In the genomic region with DNA sequence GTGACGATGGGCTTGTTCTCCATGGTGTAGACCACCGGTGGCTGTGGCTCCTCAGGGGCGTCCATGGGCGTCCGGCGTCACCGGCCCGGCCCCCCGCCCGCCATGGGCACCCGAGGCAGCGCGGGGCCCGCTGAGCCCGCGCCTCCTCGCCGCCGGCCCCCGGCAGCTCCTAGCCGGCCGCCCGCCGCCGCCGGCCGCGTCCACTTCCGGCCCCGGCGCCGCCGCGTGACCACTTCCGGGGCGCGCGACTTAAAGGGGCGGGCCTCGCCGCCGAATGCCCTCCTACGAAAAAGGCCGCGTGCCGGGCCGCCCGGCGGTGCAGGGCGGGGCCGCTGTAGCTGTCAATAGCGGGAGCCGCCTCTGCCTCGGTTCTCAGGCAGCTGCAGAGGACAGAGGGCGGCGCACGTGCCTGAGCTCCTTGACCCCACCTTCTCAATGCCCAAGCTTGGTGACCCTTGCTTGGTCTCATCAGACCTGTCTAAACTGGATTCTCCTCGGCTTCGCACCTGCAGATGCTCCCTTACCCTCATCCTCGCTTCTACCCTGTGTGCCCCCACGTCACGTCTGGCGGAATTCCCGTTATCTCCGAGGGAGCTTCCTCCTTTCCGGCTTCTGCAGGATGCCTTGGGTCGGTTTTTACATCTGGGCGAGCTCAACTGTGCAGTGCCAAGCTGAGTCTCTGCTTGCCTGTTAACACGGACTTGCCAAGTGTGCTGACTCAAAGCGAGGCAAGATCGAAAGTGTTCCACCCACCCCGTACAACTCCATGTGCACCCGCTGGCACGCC, we compare ENCODE assay signal across 1 mouse cellular context.
TF ChIP-seq lines count a peak whose summit lies in the region.

A gene (minus strand): TSS at position 204 of the 787 bp plus-strand sequence.

TF ChIP-seq in CH12.LX, 34 proteins besides CTCF, POLR2A, EP300 and RAD21 (continued from another document):
- peak; percentile 74 for TF ChIP-seq HCFC1 (IDR thresholded peaks at IDR 0.05; ENCODE audit: low read depth, low read length)
- no peak for TF ChIP-seq TBP (conservative IDR thresholded peaks at IDR 0.05; ENCODE audit: low read depth, low read length)
- TF ChIP-seq MAZ (IDR thresholded peaks at IDR 0.05; ENCODE audit: low read depth, low read length): no peak
- TF ChIP-seq MEF2A (IDR thresholded peaks at IDR 0.05; ENCODE audit: borderline replicate concordance, low read depth, low read length): peak; percentile 26; the same call in 1 of the 2 replicates
- TF ChIP-seq POLR2AphosphoS2 (IDR thresholded peaks at IDR 0.05; ENCODE audit: low read depth, low read length): no peak
- peak; percentile 19; the same call in 1 of the 2 replicates for TF ChIP-seq ETS1 (conservative IDR thresholded peaks at IDR 0.05; ENCODE audit: low read depth, low read length)
- TF ChIP-seq NELFE (IDR thresholded peaks at IDR 0.05; ENCODE audit: low read depth, low read length): peak; percentile 67
- peak; percentile 67; the same call in 1 of the 2 replicates for TF ChIP-seq MAX (IDR thresholded peaks at IDR 0.05; ENCODE audit: low read length)
- TF ChIP-seq MAFK (IDR thresholded peaks at IDR 0.05; ENCODE audit: insufficient replicate concordance, low read length): peak; percentile 38; the same call in 1 of the 2 replicates
- TF ChIP-seq MYC (IDR thresholded peaks at IDR 0.05; ENCODE audit: low read depth, low read length): peak; percentile 62; the same call in 1 of the 2 replicates
- no peak for TF ChIP-seq JUND (conservative IDR thresholded peaks at IDR 0.05; ENCODE audit: low read depth, low read length)
- peak; percentile 56; the same call in 1 of the 2 replicates for TF ChIP-seq TCF12 (IDR thresholded peaks at IDR 0.05; ENCODE audit: low read depth, low read length)
- peak; percentile 76 for TF ChIP-seq SIN3A (IDR thresholded peaks at IDR 0.05; ENCODE audit: low read length)
- TF ChIP-seq ZKSCAN1 (IDR thresholded peaks at IDR 0.05; ENCODE audit: borderline replicate concordance, low read depth, low read length): no peak
- TF ChIP-seq ZNF384 (IDR thresholded peaks at IDR 0.05; ENCODE audit: low read depth, low read length): no peak
